Mouse (Mus musculus) megakaryocyte, adult 5-6 weeks (primary cell): ENCODE measurements around the gene Ccdc86. TPM values are rescaled to one million over a fixed set of nuclear protein-coding genes. Genes with fewer than 3 reads are reported as not detected.
A peak's percentile ranks its signal among the peaks of the same experiment; 100 is the strongest.

Source experiments
- ATAC-seq: 2 replicates; pipeline ENCODE4 v1.8.0; 2016; ENCODE audit warnings: mild to moderate bottlenecking, inconsistent platforms; ENCODE audit not compliant: poor library complexity, severe bottlenecking
- total RNA-seq, 2 experiments: library from RNA; stranded (forward) in 1 of 2; stranded (reverse) in 1 of 2; fragments of 153-499, 151-499 nt in 1 of 2; fragments of 221-1000, 200-1000 nt in 1 of 2; gene quantifications; 2 replicates each; pipeline versions ENCODE4 v1.2.3 to v1.2.4; 2015 to 2017

Gene Ccdc86
- total RNA-seq, 2 experiments from 2014 or later = 10.8 to 11.3 TPM

DNA sequence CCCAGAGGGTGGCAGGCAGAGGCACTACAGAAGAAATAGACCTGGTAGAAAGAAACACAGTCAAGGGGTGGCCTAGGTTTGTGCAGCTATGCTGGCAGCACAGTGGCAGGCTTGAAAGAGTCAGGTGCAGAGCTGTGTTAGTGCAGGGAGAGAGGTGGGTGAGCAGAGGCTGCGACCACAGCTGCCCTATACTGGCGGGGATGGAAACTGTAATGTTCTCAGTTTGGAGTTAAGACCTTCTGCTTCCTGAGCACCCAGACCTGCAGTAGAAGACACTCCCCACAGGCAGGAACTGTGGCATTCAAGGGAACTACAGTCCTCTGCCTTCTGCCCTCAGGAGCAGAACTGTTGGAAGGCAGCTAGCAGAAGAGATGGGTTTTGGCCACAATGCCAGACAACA, 34.2 kb downstream of the Ccdc86 start:
- peak; percentile 50 for ATAC-seq

DNA sequence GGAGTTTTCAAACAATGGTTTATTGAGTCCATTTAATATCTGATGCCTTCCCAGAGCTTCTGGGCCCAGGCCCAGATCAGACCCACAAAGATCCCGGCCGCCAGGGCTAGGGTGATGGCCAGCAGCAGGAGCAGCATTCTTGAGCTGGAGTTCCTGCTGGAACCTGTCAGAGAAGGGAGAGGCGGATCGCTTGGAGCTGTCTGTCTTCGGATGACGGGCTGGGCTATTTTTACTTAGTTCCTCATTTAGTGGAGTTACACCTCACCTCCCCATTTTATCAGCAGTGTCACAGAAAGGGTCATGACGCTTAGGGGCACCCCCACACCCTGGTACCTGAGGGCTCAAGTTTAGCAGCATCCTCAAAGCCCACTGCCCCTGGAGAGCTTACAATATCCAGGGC, 34.8 kb downstream of the Ccdc86 start:
- ATAC-seq = peak; percentile 79

DNA sequence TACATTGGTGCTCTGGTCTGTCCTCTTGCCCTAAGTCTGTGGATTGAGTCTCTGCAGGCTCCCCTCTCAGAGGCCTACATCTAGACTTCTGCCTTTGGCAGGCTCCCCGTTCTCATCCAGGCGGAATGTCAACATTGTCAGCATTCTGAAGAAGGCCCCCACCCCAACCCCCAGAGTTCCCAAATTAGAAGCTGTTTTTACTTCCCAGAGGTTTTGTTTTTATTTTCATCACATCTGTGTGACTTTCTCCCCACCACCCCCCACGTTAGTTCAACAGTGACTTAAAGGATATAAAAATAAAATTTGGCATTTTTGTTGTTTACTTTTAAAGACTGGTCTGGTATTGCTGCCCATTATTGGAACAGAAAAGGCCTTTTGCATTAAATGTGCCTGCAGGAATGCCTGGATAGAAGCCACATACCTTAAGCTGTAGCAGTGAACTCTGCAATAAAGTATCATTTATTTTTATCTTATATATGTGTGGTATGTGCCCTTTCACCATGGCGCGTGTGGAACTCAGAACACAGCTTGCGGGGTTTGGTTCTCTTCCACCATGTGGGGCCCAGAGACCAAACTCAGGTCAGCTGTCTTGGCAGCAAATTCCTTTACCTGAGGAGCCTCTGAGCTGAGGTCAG, 39.9 kb downstream of the Ccdc86 start:
- no peak for ATAC-seq

DNA sequence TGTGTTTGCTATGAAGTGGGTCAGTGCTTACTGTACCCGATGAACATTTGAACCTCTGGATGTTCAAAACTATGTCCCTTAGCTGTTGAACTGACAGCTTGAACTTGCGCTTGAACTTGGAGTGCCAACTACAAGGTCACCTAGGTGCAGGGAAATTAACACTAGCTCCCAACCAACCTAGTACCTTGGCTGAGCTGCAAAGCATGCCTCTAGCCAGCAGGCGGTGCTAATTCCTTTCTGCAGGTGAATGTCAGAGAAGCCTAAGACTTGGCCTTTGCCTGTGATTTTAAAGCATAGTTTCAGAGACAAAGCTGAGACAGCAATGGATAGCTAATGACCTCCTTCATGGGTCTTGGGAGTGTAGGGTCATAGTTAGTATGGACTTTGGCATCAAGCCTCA, 41.2 kb downstream of the Ccdc86 start:
- ATAC-seq = peak; percentile 84

DNA sequence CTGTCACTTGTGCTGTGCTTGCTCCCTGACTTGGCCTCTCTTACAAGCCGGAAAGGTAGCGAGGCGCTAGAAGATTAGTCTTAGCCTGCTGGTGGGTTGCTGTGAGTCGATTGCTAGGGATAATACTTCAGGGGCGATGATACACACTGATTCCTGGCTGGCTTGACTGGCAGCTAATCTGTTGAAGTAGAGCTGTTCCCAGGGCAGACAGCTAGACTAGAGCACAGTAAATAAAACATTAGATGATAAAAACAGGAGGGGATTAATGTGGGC, 43.4 kb downstream of the Ccdc86 start:
- ATAC-seq = no peak

DNA sequence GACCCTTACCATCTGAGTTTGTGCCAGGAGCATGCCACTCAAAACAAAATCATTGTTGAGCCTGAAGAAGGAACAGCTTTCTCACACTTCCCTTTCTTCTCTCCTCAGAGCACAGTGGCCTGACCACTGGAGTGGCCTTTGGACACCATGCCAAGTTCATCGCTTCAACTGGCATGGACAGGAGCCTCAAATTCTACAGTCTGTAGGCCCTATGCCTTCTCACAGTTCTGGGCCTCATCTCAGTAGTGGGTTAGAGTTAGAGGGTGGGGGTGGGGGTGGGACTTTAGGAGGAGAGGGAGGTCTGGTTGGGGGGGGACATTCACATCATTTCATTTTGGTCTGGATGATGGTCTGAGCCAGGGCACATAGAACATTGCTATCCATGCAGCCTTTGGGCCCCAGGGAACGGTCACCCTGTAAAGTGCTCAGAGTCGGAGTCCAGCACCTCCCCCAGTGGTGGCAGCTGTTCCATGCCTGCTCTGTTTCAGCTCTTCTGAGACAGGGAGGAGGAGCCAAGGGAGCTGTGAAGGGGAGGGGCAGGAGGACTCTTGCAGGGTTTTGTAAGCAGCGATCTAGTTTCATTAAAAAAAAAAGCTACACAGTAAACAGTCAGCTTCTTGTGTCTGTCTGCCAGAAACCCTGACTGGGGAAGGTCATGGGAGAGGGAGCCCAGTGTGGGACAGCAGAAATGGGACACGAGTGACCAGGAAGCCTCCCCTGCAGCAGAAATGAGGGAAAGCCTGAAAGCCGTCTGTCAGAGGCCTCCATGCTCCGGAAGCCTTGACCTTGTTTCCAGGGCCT, 43.9 kb downstream of the Ccdc86 start:
- no peak for ATAC-seq

DNA sequence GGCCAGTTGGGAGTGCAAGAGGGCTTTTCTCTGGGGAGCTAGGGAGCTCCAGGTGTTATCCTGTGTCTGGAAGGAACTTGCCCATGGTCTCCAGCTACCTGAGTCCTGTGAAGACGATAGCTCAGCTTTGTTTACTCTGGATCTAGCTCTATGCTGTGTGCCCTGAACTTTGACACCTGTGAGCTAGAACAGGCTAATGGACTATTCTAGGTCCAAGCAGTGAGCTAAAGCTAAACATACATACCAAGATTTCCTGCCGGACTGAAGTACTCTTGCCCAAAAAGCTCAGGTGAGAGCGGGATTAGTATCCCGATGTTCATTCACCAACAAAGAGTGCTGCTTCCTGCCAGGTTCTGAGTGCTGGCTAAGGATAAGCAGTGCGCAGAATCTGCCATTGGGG, 44.6 kb downstream of the Ccdc86 start:
- no peak for ATAC-seq

DNA sequence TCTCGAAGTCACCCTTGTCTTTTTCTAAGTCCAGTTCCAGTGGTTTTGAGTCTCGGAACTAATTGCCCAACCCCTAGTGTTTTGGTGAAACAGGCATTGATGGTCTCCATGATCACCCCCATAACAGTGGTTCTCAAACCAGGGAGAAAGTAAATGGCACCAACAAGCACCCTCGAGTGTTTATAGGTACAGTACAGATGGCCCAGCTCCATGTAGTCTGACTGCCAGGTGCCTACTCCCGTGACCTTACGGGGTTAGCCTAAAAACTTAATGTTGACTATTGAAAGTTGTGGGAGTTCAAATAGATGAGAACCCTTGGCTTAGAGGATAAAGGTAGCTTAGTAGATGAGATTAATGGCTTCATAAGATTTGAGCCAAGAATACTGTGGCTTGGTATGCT, 48.0 kb downstream of the Ccdc86 start:
- ATAC-seq = no peak

DNA sequence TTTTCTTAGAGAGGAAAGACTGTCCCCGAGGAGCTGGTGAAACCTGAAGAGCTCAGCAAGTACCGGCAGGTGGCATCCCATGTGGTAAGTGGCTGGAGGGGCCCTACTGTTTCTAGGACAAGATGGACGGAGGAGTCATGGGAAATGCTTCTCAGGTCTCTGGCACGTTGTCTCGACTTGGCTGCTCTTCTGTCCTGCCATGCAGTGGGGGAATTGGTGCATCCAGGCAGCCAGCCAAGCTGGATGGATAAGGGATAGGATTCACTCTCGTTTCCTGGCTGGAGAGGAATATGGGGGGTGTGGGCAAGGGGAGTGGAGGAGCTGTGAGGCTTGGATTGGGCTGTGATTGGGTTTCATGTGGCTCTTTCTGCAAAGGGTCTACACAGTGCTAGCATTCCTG, 48.8 kb downstream of the Ccdc86 start:
- no peak for ATAC-seq

DNA sequence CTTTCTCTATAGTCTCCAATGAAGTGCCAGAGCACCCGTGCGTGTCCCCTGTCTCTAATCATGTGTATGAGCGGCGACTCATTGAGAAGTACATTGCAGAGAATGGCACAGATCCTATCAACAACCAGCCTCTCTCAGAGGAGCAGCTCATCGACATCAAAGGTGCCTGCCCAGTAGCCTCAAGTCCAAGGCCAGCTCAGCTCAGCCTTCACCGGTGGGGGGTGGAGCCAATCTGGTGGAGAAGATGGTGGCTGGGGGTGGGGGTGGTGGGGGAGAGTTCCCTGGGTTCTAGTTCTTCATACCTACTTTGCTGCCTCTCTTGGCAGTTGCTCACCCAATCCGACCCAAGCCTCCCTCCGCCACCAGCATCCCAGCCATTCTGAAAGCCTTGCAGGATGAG, 51.6 kb downstream of the Ccdc86 start:
- no peak for ATAC-seq

DNA sequence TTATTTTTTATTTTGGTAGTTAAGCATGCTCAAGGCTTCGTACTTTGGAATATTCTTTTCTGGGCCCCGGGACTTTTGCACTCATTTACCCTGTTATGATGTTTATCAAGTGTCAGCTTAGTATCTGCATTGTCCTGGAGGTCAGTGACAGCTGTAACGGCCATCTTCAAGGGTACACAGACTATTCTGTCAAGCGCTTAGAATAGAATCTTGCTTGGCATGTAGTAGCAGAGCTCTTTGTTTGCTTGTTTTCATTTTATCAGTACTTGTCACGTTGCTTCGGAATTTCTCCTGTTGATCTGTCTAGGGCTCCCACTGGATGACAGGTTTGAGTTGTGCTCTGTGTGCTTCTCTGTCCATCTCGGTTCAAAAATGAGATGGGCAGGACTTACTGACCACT, 52.2 kb downstream of the Ccdc86 start:
- ATAC-seq = no peak

DNA sequence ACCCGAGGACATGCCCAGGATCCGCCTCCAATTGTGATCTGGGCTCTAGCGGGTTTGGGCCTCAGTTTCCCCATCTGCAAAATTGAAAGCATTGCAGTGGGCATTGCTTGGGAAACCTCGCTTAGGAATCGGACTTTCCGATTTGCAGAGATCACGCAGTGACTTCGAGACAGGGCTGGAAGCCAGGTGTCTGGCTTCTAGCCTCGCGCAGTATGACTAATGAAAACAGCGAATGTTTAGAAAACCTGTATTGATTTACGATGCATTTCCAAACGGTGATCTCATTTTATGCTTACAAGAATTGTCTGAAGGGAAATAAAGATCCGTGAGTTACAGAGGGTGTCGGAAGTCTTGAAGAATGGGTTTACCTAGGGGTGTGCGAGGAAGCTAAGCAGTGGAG, 53.4 kb downstream of the Ccdc86 start:
- ATAC-seq = no peak

DNA sequence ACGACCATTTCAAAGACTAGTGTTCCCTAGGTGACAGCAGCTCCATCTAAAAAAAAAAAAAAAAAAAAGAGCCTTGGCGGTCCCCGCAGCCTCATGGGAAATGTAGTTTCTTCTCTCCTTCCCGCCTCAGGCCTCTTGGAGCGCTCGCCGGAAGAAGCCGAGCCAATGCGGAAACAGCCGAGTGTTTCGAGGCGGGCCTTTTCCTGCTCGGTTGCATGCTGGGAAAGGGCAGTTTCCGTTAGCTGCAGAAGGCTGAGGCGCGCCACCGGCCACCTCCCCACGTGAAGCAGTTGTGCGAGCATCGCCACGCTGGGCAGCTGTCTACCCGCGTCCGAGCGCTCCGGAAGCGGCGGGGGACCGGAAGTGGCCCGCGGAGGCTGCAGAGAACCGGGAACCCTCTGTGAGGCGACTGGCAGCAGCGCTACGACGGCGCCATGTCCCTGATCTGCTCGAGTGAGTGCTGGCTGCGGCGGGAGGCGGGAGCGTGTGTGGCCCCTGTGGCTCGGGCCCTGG, 54.0 kb downstream of the Ccdc86 start, which contains the start of gene Prpf19:
Gene Prpf19, plus strand, starts transcription at position 216 of the 513 bp plus-strand sequence.
- ATAC-seq = peak; percentile 98

DNA sequence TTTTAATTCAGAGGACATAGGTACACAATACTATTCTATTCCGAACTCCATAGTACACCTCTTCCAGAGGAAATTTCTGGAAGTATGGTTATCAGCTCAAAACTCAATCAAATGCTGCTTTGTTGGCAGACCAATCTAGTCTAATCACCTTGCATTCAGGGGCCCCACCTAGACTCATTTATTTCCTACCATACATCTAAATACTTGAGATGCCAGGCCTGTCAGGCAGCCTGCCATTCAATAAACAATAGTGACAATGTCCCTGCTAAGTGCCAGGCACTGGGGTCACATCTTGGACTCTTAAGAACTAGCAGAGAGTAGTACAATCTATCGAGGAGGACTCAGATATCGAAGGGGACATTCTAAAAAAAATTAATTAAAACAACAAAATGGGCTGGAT, 56.9 kb downstream of the Ccdc86 start:
- ATAC-seq = no peak

Other genes with a start within 250 kb of the Ccdc86 start
- gene Cd5, start 210.3 kb downstream of the Ccdc86 start, total RNA-seq (2015) = 0.78 and 1.5 TPM in 2 replicates
- 0.57 and 0.59 TPM in 2 replicates for gene Cd5, start 210.3 kb downstream of the Ccdc86 start, total RNA-seq (2017)
- gene Cd6, start 119.2 kb downstream of the Ccdc86 start, total RNA-seq (2015) = 1.0 TPM in 1 of 2 replicates, not detected in the other
- 0.26 and 0.37 TPM in 2 replicates for gene Cd6, start 119.2 kb downstream of the Ccdc86 start, total RNA-seq (2017)
- gene Slc15a3, start 109.5 kb downstream of the Ccdc86 start, total RNA-seq (2015) = 31.4 and 31.6 TPM in 2 replicates
- gene Slc15a3, start 109.5 kb downstream of the Ccdc86 start, total RNA-seq (2017) = 18.0 and 20.2 TPM in 2 replicates
- gene Tmem132a, start 79.3 kb downstream of the Ccdc86 start, total RNA-seq (2015) = 0.11 and 0.21 TPM in 2 replicates
- 0.33 and 0.70 TPM in 2 replicates for gene Tmem132a, start 79.3 kb downstream of the Ccdc86 start, total RNA-seq (2017)
- gene Tmem109, start 67.3 kb downstream of the Ccdc86 start, total RNA-seq (2015) = 76.9 and 81.2 TPM in 2 replicates
- gene Tmem109, start 67.3 kb downstream of the Ccdc86 start, total RNA-seq (2017) = 74.7 and 80.9 TPM in 2 replicates
- gene Prpf19, start 54.0 kb downstream of the Ccdc86 start, total RNA-seq (2015) = 34.1 and 36.1 TPM in 2 replicates
- 69.0 and 76.2 TPM in 2 replicates for gene Prpf19, start 54.0 kb downstream of the Ccdc86 start, total RNA-seq (2017)
- not detected in 2 replicates for gene Zp1, start 28.6 kb downstream of the Ccdc86 start, total RNA-seq (2015)
- gene Zp1, start 28.6 kb downstream of the Ccdc86 start, total RNA-seq (2017) = not detected in 2 replicates
- gene Ptgdr2, start 12.1 kb downstream of the Ccdc86 start, total RNA-seq (2015) = 0.21 TPM in 1 of 2 replicates, not detected in the other
- gene Ptgdr2, start 12.1 kb downstream of the Ccdc86 start, total RNA-seq (2017) = 0.07 and 0.20 TPM in 2 replicates
- not detected in 2 replicates for gene Ms4a10, start 25.4 kb upstream of the Ccdc86 start, total RNA-seq (2015)
- gene Ms4a10, start 25.4 kb upstream of the Ccdc86 start, total RNA-seq (2017) = not detected in 2 replicates
- gene Ms4a15, start 44.0 kb upstream of the Ccdc86 start, total RNA-seq (2015) = not detected in 2 replicates
- gene Ms4a15, start 44.0 kb upstream of the Ccdc86 start, total RNA-seq (2017) = not detected in 2 replicates
- not detected in 2 replicates for gene Ms4a18, start 68.8 kb upstream of the Ccdc86 start, total RNA-seq (2015)
- gene Ms4a18, start 68.8 kb upstream of the Ccdc86 start, total RNA-seq (2017) = not detected in 2 replicates
- 81.1 and 96.0 TPM in 2 replicates for gene Ms4a8a, start 131.8 kb upstream of the Ccdc86 start, total RNA-seq (2015)
- 52.4 and 55.6 TPM in 2 replicates for gene Ms4a8a, start 131.8 kb upstream of the Ccdc86 start, total RNA-seq (2017)
- gene 1700017D01Rik, start 181.6 kb upstream of the Ccdc86 start, total RNA-seq (2015) = not detected in 2 replicates
- not detected in 2 replicates for gene 1700017D01Rik, start 181.6 kb upstream of the Ccdc86 start, total RNA-seq (2017)
- not detected in 2 replicates for gene 1700025F22Rik, start 216.1 kb upstream of the Ccdc86 start, total RNA-seq (2015)
- gene 1700025F22Rik, start 216.1 kb upstream of the Ccdc86 start, total RNA-seq (2017) = not detected in 2 replicates
- gene Ms4a13, start 247.5 kb upstream of the Ccdc86 start, total RNA-seq (2015) = not detected in 2 replicates
- not detected in 2 replicates for gene Ms4a13, start 247.5 kb upstream of the Ccdc86 start, total RNA-seq (2017)